Mouse (Mus musculus) frontal cortex, postnatal 36 days (tissue): ENCODE measurements around the gene Sorbs1.

ENCODE experiments used
- DNase-seq, 2 experiments: peaks; one replicate each; pipeline ENCODE4 v3.0.0; 2022; ENCODE audit warnings: low spot score in 2 of 2

Gene Sorbs1

GRCm38 (mm10) chr19:40478161-40478575 lies 35.4 kb downstream of the Sorbs1 start:
- no peak for DNase-seq

GRCm38 (mm10) chr19:40477445-40477941 lies 36.1 kb downstream of the Sorbs1 start:
- no peak for DNase-seq

GRCm38 (mm10) chr19:40476491-40476890 lies 37.1 kb downstream of the Sorbs1 start:
- DNase-seq, result no peak

GRCm38 (mm10) chr19:40471526-40472245 lies 41.9 kb downstream of the Sorbs1 start:
- DNase-seq, result peak; percentile 45 to 75

GRCm38 (mm10) chr19:40469792-40470191 lies 43.8 kb downstream of the Sorbs1 start:
- peak in 1 of 2 experiments; percentile 26 for DNase-seq

- DNase-seq, result no peak
Observed at GRCm38 (mm10) chr19:40468308-40468707, 45.3 kb downstream of the Sorbs1 start.

- no peak for DNase-seq
Observed at GRCm38 (mm10) chr19:40467810-40468209, 45.8 kb downstream of the Sorbs1 start.

- no peak for DNase-seq
Observed at GRCm38 (mm10) chr19:40465339-40465738, 48.2 kb downstream of the Sorbs1 start.

GRCm38 (mm10) chr19:40464408-40464807 lies 49.2 kb downstream of the Sorbs1 start:
- DNase-seq, result no peak

- DNase-seq, result no peak
Observed at GRCm38 (mm10) chr19:40462892-40463291, 50.7 kb downstream of the Sorbs1 start.

- DNase-seq, result no peak
Observed at GRCm38 (mm10) chr19:40462481-40462880, 51.1 kb downstream of the Sorbs1 start.

GRCm38 (mm10) chr19:40461662-40462061 lies 51.9 kb downstream of the Sorbs1 start:
- DNase-seq, result no peak

- DNase-seq, result no peak
Observed at GRCm38 (mm10) chr19:40460854-40461490, 52.6 kb downstream of the Sorbs1 start.

GRCm38 (mm10) chr19:40459338-40459737 lies 54.2 kb downstream of the Sorbs1 start:
- no peak for DNase-seq

GRCm38 (mm10) chr19:40458806-40459205 lies 54.8 kb downstream of the Sorbs1 start:
- no peak for DNase-seq

- no peak for DNase-seq
Observed at GRCm38 (mm10) chr19:40455248-40455647, 58.3 kb downstream of the Sorbs1 start.

GRCm38 (mm10) chr19:40454096-40454495 lies 59.5 kb downstream of the Sorbs1 start:
- DNase-seq, result no peak

- DNase-seq, result no peak
Observed at GRCm38 (mm10) chr19:40452201-40452600, 61.4 kb downstream of the Sorbs1 start.

GRCm38 (mm10) chr19:40451307-40451706 lies 62.3 kb downstream of the Sorbs1 start:
- DNase-seq, result no peak

- DNase-seq, result no peak
Observed at GRCm38 (mm10) chr19:40446525-40446924, 67.1 kb downstream of the Sorbs1 start.

- DNase-seq, result no peak
Observed at GRCm38 (mm10) chr19:40442377-40442776, 71.2 kb downstream of the Sorbs1 start.

GRCm38 (mm10) chr19:40440951-40441350 lies 72.6 kb downstream of the Sorbs1 start:
- no peak for DNase-seq

- no peak for DNase-seq
Observed at GRCm38 (mm10) chr19:40438907-40439306, 74.7 kb downstream of the Sorbs1 start.
